Mouse (Mus musculus): ENCODE results near the gene Itgb1bp1.
A peak's percentile ranks its signal among the peaks of the same experiment; 100 is the strongest.

Itgb1bp1 gene

GRCm38 (mm10) chr12:21301324-21301723, 15.2 kb upstream of the Itgb1bp1 start:
- DNase-seq = peak; percentile 89

- peak; percentile 84 for DNase-seq
Observed at GRCm38 (mm10) chr12:21298856-21299255, 12.8 kb upstream of the Itgb1bp1 start.

DNA sequence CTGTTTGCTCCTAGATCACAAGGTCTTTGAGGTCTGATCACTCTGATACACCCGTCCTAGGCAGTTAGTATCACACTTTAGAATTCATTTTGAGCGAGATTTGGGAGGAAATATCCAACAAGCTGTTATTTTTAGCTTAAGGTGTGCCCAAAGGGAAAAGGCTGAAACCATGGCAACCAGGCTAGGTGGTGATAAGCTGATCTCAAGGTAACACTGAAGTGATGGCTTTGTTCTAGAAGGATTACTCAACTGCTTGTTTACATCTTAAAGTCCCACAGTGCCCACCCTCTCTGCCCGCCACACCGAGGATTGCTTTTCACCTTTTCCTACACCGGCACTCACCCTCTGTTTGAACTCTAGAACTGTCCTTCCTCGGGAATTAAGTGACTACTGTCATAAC, 3.6 kb upstream of the Itgb1bp1 start:
- DNase-seq = no peak

GRCm38 (mm10) chr12:21288716-21289395, 2.8 kb upstream of the Itgb1bp1 start:
- no peak for DNase-seq

GRCm38 (mm10) chr12:21286712-21287650, 897 bp upstream of the Itgb1bp1 start:
- no peak for DNase-seq

DNA sequence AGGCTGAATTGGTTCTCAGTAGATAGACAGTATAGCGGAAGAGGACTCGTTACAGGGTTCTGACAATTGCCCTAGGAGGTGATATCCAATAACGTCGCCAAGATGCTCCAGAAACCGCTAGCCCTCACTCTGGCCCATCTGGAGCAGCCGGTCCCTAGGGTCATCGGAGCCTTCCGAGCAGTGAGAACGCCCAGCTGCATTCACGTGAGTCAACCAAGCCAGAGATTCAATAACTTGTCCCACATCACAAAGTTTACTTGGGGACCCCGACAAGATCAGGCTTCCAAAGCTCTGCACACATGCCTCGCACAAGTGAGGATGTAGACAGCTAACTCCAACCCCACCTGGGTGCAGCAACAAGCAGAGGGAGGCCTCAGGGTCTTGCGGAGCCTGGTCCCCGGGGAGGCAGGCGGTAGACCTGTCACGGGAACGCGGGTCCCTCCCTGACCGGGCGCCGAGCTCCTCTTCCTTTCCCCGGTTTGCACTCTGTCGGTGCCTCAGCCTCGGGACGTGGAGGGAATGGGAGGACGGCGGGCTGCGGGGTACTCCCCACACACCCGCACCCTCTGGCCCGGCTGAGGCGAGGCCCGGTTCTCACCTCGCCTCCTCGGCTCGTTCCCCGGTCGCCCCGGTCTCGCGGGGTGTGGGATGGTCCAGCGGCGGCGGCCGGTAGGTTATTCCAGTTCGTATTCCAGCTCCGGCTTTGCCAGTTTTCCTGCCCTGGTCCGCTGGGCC, 409 bp downstream of the Itgb1bp1 start:
- no peak for DNase-seq

DNA sequence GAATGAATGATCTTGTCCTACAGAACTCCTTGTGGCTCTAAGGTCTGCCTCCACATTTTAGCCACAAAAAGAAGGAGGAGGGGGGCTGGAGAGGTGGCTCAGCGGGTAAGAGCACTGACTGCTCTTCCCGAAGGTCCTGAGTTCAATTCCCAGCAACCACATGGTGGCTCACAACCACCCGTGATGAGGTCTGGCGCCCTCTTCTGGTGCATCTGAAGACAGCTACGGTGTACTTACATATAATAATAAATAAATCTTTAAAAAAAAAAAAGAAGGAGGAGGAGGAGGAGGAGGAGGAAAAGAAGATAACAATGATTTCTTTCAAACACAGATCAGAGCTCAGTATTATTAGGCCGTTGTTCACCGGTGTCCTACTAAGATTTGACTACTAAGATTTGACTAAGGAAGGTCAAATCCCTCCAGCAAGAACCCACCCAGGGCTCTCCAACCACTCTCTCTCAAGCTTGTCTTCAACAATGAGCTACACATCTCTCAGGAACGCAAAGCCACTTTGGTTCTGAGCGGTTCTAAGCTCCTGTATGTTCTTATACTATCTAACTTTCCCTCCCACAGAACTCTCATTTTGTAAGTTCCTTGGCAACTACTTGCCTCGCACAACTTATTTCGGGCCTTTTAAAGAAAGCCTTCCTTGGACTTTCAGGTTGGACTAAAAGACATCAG, 1.2 kb downstream of the Itgb1bp1 start, which contains the start of gene Cpsf3:
TSS of gene Cpsf3 (plus strand) at position 631 of the 681 bp plus-strand sequence.
- DNase-seq = no peak

- no peak for DNase-seq
Observed at GRCm38 (mm10) chr12:21277352-21277864, 8.7 kb downstream of the Itgb1bp1 start.

DNA sequence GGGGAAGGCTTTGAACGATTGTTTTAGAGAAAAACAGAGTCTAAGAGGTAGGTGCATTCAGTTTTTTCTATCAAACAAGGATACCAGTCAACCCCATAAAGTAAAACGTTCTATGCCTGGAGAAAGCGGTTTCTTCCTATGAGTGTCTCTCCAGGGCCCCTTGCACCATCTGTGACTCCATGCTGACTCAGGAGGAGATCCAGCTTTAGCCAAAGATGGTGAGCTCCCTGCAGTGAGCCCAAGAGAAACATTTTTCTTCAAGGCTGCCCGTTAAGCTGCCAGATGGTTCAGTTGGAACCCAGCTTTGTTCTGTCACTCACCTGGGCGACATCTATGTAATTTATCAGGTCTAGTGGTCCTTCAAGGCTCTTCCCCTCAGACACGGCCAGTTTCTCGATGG, 11.6 kb downstream of the Itgb1bp1 start:
- DNase-seq = no peak

GRCm38 (mm10) chr12:21268083-21268616, 17.9 kb downstream of the Itgb1bp1 start:
- DNase-seq = no peak

DNA sequence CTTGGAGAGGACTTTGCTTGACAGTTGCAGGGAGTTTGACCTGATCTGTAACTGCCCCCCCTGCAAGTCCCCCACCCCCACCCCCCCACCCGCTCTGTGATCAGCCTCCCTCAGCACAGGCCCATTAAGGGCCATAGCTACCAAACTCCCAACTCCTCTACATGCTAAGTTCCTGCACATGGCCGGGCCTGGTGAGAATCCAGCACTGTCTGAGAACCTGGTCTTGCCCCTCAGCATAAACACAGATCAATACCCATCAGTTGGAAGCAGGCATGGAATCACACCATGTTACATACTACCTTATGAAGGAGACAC, 19.3 kb downstream of the Itgb1bp1 start:
- DNase-seq = no peak

DNA sequence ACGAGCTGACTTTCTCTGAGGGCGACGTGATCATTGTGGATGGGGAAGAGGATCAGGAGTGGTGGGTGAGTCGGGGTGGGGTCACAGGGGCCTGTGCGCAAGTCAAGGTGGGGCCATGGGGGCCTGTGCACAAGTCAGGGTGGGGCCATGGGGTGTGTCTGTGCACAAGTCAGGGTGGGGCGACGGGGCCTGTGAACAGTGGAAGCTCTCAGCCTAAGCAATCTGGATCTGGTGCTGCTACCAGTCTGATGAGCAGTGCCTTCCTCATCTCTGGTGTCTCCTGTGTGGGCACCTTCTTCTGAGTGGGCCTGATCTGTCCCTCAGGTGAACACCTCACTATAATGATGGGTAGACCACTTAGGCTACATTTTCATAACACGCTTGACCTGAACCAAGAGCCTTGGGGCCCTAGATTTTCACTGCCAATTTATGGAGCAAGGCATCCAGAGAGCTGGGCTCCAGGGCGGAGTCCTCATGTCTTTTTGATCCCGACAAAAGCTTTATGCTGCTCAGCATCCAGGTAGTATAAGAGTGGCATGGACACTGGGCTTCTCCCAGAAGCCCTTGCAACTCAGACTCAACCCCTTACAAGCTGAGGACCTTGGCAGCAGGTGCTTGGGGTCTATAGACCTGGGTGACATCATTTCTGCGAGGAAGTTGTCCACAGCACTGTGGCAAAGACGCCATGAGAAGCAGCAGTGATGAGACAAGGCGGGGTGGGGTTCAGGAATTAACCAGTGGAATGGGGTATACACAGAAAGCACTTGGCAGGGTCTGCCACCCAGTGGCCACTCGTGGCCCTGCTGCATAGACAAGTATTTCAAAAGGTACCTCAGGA, 19.9 kb downstream of the Itgb1bp1 start:
- DNase-seq = peak; percentile 96

GRCm38 (mm10) chr12:21265501-21265900, 20.6 kb downstream of the Itgb1bp1 start:
- peak; percentile 93 for DNase-seq

GRCm38 (mm10) chr12:21264970-21265369, 21.1 kb downstream of the Itgb1bp1 start:
- no peak for DNase-seq

DNA sequence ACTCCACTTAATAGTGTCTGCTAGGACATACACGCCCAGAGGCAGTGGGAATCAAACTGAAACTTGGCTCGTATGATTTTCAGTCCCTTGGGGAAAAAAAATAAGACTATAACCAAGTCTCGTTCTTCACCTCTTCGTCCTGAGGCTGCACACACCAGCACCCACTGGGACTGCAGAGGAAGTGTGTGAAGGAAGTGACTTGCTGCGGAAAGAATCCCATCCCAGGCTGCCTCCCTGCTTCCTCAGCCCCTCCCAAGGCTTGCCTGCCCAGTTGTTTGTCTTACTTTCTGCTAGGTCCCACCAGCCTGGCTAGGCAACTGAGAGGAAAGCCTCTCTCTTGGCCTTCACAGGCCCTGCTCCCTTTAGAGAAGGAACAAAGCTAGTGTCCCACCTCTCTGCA, 21.8 kb downstream of the Itgb1bp1 start:
- peak; percentile 99 for DNase-seq

DNA sequence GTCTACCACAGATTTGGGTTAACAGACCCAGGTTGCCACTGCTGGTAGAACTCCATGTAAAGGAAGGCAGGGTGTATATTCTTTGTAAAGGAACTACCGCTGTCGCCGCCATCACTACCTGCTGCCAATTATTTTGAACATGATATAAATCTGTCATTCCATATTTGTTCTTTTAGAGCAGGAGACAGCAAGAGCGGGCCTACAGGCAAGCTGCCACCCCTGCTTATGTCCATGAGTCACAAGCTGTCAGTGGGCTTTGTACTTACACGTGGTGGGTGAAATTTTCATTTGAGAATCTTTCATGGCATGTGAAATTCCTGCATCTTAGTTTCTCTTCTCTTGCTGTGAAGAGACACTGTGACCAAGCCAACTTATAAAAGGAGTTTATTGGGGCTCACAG, 22.8 kb downstream of the Itgb1bp1 start:
- no peak for DNase-seq

GRCm38 (mm10) chr12:21261521-21261920, 24.6 kb downstream of the Itgb1bp1 start:
- peak; percentile 92 for DNase-seq

GRCm38 (mm10) chr12:21260494-21261256, 25.4 kb downstream of the Itgb1bp1 start:
- peak; percentile 87 for DNase-seq

DNA sequence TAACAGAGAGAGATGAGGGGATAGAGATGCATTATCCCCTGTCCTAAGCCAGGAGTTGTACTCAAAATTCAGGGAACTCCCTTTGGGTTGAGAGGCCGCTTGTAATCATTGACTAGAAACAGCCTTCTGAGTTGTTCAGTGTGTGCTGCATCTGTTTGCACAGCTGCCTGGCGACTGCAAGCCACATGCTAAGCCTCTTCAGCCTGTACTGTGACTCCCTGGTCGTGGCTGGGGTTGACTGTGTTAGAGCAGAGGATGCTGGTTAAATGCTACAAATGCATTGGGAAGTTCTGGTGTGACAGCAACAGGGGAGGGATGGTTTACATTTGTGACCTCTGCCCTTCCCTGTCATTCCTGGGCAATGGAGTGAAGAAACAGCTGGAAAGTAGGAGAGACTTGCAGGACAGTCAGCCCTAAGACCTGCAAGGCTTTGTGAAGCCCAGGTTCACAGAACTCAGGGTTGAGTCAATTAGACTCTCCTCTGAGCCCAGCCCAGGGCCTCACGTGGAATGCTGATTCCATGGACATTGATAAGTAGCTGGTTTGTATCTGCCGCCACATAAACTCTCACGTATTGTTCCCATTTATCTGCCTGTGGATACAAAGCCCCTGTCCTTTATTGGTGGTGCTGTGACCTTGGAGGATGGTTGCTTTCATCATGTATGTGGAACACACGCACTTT, 38.2 kb downstream of the Itgb1bp1 start:
- no peak for DNase-seq

GRCm38 (mm10) chr12:21244375-21244960, 41.6 kb downstream of the Itgb1bp1 start:
- DNase-seq = peak; percentile 62
